Mouse (Mus musculus) kidney, adult 8-10 months (tissue): ENCODE data around the gene Pdf.

Source experiments
- DNase-seq, 2 experiments: peaks; one replicate each; pipeline ENCODE4 v3.0.0; 2022

The Pdf gene

GRCm38 (mm10) chr8:107048061-107048941 is at the start of gene Pdf:
Pdf (minus strand) TSS chr8:107048614.
- peak; percentile 72 to 81 for DNase-seq

DNA sequence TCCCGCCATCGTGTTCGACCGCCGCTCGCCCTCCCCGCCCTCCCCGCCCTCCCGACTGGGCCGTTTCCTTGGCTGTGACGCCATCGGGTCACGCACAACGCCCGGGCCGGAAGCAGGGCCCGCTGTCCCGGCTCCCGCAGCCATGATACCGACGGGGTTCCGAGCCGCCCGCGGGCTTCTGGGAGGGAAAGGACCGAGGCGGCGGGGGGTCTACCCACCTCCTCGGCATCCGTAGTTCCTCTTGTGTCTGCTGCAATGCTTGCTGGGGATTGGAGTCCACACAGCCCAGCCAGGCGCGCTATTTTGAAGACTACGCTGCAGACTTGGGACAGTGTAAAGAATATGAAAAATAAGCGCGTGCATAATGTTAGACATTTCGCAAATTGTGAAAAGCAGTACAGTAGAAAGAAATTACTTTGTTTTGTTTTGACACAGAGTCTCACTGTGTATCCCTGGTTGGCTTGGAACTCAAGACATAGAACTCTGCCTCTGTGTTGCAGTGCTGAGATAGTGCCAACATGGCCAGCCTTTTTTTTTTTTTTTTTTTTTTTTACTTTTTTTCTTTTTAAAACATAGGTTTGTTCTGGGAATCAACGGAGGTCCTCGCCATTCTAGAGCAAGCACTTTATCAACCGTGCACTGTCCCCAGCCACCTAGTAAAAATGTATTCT is 48.1 kb upstream of the Pdf start, which contains the start of gene Terf2:
Gene Terf2 (minus strand): TSS at position 182 of the 671 bp plus-strand sequence.
- DNase-seq, result peak; percentile 96

DNA sequence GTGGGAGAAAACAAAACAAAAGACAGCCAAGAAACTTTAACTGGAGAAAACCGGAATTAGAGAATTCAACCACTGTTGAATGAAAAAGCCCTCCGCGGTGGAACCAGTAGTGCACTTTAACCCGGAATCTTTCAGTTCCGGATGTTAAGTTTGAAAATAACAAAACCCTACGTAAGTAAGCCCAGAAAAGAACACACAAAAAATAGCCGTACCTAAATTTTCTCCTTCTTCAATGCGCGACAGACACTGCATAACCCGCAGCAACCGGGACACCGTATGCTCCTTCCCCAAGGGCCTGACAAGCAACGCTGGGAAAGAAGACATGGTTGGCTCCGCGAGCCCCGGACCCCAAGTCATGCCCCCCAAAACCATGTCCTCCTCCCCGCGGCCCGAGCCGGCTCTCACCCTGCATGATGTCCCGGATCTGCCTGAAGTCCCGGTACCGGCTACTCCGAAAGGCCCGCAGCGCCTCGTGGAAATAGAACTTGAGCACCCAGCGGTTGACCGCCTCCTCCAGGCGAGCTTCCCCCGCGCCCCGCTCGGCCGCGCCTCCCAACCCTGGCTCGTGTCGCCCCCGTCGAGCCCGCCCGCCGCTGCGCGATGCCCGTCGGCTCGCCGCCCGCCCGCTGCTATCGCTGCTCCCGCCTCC is 47.4 kb upstream of the Pdf start:
- DNase-seq, result no peak

DNA sequence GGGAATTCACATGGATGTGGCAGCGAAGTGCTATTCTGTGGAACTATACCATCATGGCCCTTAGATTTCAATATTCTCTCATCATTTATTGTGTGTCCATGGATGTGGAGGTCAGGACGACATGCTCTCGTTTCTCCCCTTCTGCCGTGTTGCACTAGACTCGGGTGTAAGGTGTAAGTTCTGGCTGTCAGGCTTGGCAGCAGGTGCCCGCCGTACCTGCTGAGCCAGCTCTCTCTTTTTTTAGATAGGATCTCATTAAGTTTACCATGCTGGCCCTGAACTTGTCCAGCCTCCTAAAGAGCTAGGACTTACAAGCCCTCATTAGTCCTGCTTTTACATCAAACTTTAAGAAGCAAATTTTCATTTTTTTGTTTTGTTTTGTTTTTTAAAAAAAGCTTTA is 42.1 kb upstream of the Pdf start:
- DNase-seq, result no peak

DNA sequence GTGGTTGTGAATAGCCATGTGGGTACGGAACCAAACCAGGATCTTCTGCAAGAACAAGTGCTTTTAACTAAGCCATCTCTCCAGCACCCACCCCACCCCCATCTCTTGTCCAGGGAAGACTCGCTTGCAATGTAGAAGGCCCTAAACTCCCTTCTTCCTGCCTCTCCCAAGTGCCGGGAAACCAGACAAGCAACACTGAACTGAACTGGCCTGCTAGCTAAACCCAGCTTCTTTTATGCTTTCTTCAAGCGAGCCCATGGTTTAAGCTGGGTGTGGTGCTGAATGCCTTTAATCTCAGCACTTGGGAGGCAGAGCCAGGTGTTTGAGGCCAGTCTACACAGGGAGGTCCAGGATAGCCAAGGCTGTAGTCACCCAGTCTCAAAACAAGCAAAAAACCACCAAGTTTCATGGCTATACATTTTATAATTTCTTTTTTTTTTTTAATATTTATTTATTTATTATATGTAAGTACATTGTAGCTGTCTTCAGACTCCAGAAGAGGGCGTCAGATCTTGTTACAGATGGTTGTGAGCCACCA is 40.2 kb upstream of the Pdf start:
- no peak for DNase-seq

GRCm38 (mm10) chr8:107086018-107086417 is 37.6 kb upstream of the Pdf start:
- no peak for DNase-seq

- no peak for DNase-seq
Observed at GRCm38 (mm10) chr8:107085358-107085757, 36.9 kb upstream of the Pdf start.

DNA sequence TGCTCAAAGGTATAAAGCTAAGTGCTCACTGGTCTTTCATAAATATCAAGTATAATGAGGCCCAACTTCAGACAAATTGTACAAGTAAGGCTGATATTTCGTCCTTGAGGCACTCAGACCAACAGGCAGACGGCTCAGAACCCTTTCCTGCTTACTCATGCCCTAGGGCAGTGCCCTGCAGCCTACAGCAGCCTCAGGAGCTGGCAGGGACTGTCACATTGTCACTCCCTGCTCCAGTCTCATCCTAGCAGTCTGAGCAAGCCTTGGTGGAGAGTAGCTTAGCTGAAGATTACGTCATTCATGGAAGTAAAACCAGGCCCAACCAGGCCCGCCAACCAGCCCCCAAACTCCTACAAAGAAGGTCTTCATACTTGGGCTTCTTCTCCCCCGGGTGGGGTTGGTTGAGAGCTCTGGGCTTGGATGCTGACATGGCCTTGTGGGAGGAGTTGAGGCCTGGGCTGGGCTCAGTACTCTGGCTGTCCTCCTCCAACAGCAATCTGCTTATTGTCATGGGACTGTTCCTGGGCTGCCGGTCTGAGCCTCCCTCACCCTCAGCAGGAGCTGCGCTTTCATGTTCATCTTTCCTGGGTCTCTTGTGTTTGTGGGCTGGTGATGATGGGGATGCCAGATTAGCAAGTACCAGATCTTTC is 27.9 kb upstream of the Pdf start:
- DNase-seq, result no peak

DNA sequence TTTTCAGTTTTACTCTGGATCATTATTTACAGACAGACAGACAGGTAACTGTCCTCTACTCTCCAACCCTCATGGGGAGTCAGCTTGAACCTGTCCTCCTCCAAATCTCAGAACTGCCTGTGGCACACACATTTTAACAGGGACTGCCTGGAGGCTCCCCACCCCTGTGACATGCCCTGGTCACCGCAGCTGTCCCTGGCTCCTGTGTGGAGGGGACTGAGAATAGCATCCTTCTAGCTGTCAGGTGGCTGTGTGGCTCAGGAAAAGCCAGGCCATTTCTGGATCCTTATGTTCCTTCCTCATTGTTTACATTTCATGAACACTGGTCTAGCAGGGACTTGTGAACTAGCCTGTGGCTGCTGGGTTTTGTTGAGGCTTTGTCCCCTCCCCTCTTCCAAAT is 25.7 kb upstream of the Pdf start:
- DNase-seq, result no peak

GRCm38 (mm10) chr8:107073706-107074105 is 25.3 kb upstream of the Pdf start:
- no peak for DNase-seq

- DNase-seq, result peak; percentile 89 to 90
Observed at GRCm38 (mm10) chr8:107065511-107066496, 17.4 kb upstream of the Pdf start, which contains the start of gene Tmed6. Tmed6 (minus strand) TSS chr8:107065644.

GRCm38 (mm10) chr8:107062613-107063012 is 14.2 kb upstream of the Pdf start:
- DNase-seq, result no peak

DNA sequence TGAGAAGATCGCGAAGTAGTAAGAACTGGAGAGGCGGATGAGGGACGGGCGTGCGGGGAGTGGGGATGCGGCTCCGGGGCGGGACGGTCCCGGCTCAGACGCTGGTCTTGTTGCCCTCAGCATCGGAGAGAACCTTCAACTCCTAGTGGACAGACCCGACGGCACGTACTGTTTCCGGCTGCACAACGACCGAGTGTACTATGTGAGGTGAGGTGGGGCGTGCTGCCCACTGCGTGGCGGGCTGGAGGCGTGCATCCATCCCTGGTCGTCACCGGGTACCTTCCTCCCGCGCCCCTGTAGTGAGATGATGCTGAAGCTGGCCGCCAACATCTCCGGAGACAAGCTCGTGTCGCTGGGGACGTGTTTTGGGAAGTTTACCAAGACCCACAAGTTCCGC is 8.6 kb upstream of the Pdf start:
- no peak for DNase-seq

- DNase-seq, result peak; percentile 97 to 98
Observed at GRCm38 (mm10) chr8:107056076-107056972, 7.9 kb upstream of the Pdf start, which contains the start of the genes Cog8 and Nip7. Cog8 (minus strand) TSS chr8:107056689. Nip7 (plus strand) TSS chr8:107056877.

DNA sequence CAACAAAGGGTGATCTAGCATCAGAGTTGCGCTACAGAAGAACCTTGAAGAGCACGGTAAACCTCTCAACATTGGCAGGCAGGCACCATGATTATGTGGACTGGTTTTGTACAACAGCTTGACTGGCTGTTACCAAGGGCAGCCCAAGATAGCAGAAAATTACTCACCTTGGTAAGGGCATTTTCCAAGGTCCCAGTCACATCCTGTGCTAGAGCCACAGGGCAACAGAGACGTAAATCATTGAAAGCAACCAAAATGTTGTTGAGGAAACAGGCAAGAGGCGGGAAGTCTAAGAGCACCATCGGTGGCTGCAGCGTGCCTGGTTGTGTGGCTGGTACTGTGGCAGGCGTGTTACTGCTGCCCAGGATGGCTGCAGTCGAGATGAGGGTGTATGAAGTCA is 3.6 kb upstream of the Pdf start:
- DNase-seq, result no peak

- DNase-seq, result no peak
Observed at GRCm38 (mm10) chr8:107049480-107049879, 1.1 kb upstream of the Pdf start.

DNA sequence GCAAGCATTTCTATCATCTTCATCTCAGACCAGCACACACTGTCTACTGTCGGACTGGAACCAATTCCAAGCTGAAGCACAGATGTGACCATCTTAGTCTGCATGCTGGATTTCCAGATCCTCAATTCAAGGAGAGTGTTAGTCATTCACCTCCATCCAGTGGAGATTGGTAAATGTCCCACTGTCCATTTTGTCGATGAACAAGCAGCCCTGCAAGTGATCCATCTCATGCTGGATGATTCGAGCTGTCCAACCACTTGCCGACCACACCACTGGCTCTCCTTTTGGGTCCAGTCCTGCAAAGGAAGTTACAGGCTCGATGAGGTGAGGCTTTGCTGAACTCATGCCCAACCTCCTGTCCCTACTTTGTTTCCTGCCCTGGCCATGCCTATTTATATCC is 1.4 kb downstream of the Pdf start:
- no peak for DNase-seq

DNA sequence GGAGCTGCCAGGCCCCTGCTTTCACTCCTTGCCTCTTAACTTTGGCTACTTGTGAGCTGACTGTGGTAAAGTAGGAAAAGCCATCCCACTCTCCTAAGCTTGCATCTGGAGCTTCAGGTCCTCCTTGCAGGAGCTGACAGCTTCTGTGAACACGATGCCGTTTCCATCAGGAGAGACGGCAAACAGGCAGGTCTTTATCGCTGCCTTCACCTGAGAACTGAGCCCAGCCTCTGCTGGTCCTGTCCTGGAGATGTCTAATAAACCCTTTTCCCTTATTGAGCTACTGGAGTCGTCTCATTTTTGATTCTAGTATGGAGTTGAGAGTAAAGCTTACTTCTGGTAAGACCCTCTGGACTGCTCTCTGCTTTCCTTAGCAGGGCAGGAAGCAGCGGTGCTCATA is 2.9 kb downstream of the Pdf start:
- no peak for DNase-seq

DNA sequence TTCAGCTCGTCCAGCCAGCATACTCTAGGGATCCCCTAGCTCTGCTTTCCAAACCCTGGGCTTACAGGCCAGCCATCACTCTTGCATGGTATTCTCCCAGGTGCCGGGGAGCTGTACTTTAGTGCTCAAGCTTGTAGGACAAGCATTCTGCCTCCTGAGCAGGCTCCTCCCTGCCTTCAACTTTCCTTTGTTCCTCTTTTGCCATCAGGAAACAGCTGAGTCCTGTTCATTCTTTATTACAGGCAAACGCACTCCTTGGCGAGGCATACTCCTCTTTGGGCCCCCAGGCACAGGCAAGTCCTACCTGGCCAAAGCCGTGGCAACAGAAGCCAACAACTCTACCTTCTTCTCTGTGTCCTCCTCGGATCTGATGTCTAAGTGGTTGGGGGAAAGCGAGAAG is 7.8 kb downstream of the Pdf start:
- DNase-seq, result no peak

DNA sequence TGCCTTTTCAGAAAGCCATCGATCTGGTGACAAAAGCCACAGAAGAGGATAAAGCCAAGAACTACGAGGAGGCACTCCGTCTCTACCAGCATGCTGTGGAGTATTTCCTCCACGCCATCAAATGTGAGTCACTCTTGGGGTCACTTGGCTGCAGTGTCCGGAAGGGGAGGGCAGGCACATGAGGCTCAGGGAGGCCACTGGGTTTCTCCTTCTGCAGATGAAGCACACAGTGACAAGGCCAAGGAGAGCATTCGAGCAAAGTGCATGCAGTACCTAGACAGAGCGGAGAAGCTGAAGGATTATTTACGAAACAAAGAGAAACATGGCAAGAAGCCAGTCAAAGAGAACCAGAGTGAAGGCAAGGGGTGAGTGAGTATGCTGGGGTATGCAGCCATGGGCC is 11.8 kb downstream of the Pdf start:
- DNase-seq, result peak; percentile 30 to 41
